ENCODE assay signal across 9 mouse cellular contexts in the genomic region with DNA sequence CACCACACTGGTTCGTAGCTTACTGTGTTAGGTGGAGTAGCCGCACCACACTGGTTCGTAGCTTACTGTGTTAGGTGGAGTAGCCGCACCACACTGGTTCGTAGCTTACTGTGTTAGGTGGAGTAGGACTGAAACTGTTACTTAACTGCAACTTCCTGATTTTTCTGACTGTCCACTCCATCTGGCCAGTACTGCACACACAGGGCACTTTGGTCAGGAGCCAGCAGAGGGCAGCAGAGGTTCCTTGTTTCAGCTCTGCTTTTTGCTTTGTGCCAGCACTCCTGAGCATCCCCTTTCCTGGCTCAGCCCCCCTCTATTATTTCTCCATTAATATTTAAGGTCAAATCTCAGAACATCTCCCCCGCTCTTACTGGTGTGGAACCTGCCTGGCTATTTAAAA.
DNase-seq lines count a peak whose midpoint lies in the region; ATAC-seq lines count a peak whose summit lies in the region.
"Had no signal": no experiment of that assay in that cellular context is flagged by ENCODE, and none has a peak within 500 bp of the region (broad histone marks: within the 10 kb centered on the region; RNA-seq: fewer than 3 reads in every experiment).

No protein-coding gene starts in this region.

- H3K27me3 ChIP-seq in intestine, embryonic 14.5 days (replicated peaks; ENCODE audit: control insufficient read depth, insufficient read depth, low read length): no peaks in the 10 kb centered on the region
- H3K27me3 ChIP-seq: heart, embryonic 15.5 days had no signal

- H3K9ac ChIP-seq in intestine, embryonic 14.5 days (ENCODE audit: low read length): no peak overlapping the region
- H3K9ac ChIP-seq: heart, embryonic 15.5 days had no signal

- no peaks in the 10 kb centered on the region for H3K9me3 ChIP-seq in intestine, embryonic 14.5 days (ENCODE audit: control insufficient read depth, low read length)
- H3K9me3 ChIP-seq: heart, embryonic 15.5 days had no signal

- no peak overlapping the region for H3K4me2 ChIP-seq in intestine, embryonic 14.5 days (ENCODE audit: low read length)
- H3K4me2 ChIP-seq: heart, embryonic 15.5 days had no signal

- H3K4me1 ChIP-seq in intestine, embryonic 14.5 days (replicated peaks; ENCODE audit: control insufficient read depth, insufficient read depth, low read length): no peaks in the 10 kb centered on the region
- H3K4me1 ChIP-seq: heart, embryonic 15.5 days had no signal

- WGBS in intestine, embryonic 14.5 days: 78% methylated on average over 6 of the region's 6 CpGs

- no peaks in the 10 kb centered on the region for H3K36me3 ChIP-seq in intestine, embryonic 14.5 days (ENCODE audit: control insufficient read depth, insufficient read depth, low read length)
- H3K36me3 ChIP-seq: heart, embryonic 15.5 days had no signal

- H3K4me3 ChIP-seq in intestine, embryonic 14.5 days (ENCODE audit: low read depth, low read length): no peak overlapping the region
- H3K4me3 ChIP-seq: heart, embryonic 15.5 days had no signal

- DNase-seq in NIH3T3 (ENCODE audit: low read depth): peak; percentile 85
- DNase-seq in cerebellum, postnatal 10 days: peak; percentile 95 to 98
- DNase-seq in frontal cortex, postnatal 36 days (ENCODE audit: low spot score in 2 of 2): peak; percentile 82 to 90
- peak; percentile 81 for DNase-seq in intestine, embryonic 14.5 days (ENCODE audit: low spot score)
- DNase-seq in left cerebral cortex, adult 8-10 months (ENCODE audit: low spot score in 2 of 2): peak; percentile 56 to 81
- peak; percentile 81 for DNase-seq in right cerebral cortex, postnatal 25 days
- peak; percentile 57 to 83 for DNase-seq in urinary bladder, postnatal 4 days (ENCODE audit: low spot score in 2 of 2)

- ATAC-seq in intestine, embryonic 14.5 days (replicated peaks; ENCODE audit: low FRiP score, low TSS enrichment, low read depth): peak; percentile 47; the same call in 1 of the 2 replicates
- peak; percentile 73; the same call in 1 of the 2 replicates for ATAC-seq in megakaryocyte-erythroid progenitor cell, adult 5-6 weeks (replicated peaks; ENCODE audit: low FRiP score, low TSS enrichment, poor library complexity, severe bottlenecking)

- H3K27ac ChIP-seq in intestine, embryonic 14.5 days (ENCODE audit: low read depth): no peak overlapping the region
- H3K27ac ChIP-seq: heart, embryonic 15.5 days had no signal
